Mouse (Mus musculus): ENCODE results near the gene Aes.

DNA sequence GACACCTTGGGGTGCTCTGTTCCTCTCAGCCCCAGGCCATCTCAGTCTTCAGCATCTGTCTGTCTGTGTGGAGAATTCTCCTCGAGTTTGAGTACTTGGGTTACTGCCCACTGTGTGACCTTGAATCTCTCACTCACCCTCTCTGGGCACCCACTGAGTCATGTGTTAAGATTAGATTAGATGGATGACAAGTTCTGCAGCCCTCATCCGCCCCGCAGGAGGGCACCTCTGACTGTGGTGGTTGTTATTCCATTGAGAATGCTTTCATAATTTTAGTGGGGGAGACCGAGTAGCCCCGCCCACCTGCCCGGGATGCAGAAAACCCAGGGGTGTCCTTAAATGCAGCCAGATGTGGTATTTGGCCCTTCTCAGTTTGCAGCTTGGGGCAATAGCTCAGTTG, 4.2 kb downstream of the Aes start:
- TF ChIP-seq POLR2A (IDR thresholded peaks at IDR 0.05; ENCODE audit: insufficient read length, low read depth), result no peak
- no peak for TF ChIP-seq MYOG (IDR thresholded peaks at IDR 0.05; ENCODE audit: control insufficient read depth in 1 of 3, insufficient read depth in 1 of 3, insufficient read length in 2 of 3, low read depth in 2 of 3)
- TF ChIP-seq USF1 (IDR thresholded peaks at IDR 0.05; ENCODE audit: low read depth), result no peak
- TF ChIP-seq TCF12 (IDR thresholded peaks at IDR 0.05; ENCODE audit: insufficient read depth, poor library complexity, severe bottlenecking), result no peak
- no peak for TF ChIP-seq POLR2AphosphoS2 (IDR thresholded peaks at IDR 0.05; ENCODE audit: insufficient read length, low read depth)
- no peak for TF ChIP-seq MAX (IDR thresholded peaks at IDR 0.05; ENCODE audit: low read depth)
- no peak for TF ChIP-seq TCF3 (IDR thresholded peaks at IDR 0.05; ENCODE audit: insufficient read length, low read depth)
- no peak for TF ChIP-seq CEBPB (IDR thresholded peaks at IDR 0.05; ENCODE audit: insufficient read depth, poor library complexity, severe bottlenecking)
- TF ChIP-seq SRF (IDR thresholded peaks at IDR 0.05; ENCODE audit: control insufficient read depth, insufficient read length, low read depth), result no peak
- no peak for TF ChIP-seq E2F4 (IDR thresholded peaks at IDR 0.05; ENCODE audit: insufficient read depth)
